Mouse (Mus musculus): ENCODE measurements around the gene Brf1. TPM values are rescaled to one million over a fixed set of nuclear protein-coding genes. Genes with fewer than 3 reads are reported as not detected.

Gene Brf1
- polyA plus RNA-seq, 1 experiment from 2014 or later: 60.9 TPM

GRCm38 (mm10) chr12:112941156-112941775 is 59.2 kb downstream of the Brf1 start:
- WGBS: 44% methylated on average over 10 of the region's 10 CpGs
- Histone ChIP-seq H3K4me1 (peaks cover 52% of the 10 kb centered on the region), H3K27ac (replicated peaks) (peak overlapping the region; percentile 97), H3K27me3 (replicated peaks; ENCODE audit: low read depth, poor library complexity, severe bottlenecking) (peaks cover 17% of the 10 kb centered on the region; the same call in 1 of the 2 replicates), H3K9me3 (no peaks in the 10 kb centered on the region), H3K36me3 (replicated peaks) (no peaks in the 10 kb centered on the region), H3K4me3 (peak overlapping the region; percentile 87)
- DNase-seq (ENCODE audit: low spot score): no peak

- Histone ChIP-seq H3K4me3 (peak overlapping the region; percentile 87; the same call in 1 of the 2 replicates), H3K4me1 (peaks cover 52% of the 10 kb centered on the region), H3K9me3 (no peaks in the 10 kb centered on the region), H3K27ac (replicated peaks) (no peak overlapping the region), H3K27me3 (replicated peaks; ENCODE audit: low read depth, poor library complexity, severe bottlenecking) (peaks cover 17% of the 10 kb centered on the region; the same call in 1 of the 2 replicates), H3K36me3 (replicated peaks) (no peaks in the 10 kb centered on the region)
- WGBS: 84% methylated on average over 9 of the region's 9 CpGs
- no peak for DNase-seq (ENCODE audit: low spot score)
Observed at GRCm38 (mm10) chr12:112940710-112941109, 59.8 kb downstream of the Brf1 start.

GRCm38 (mm10) chr12:112940238-112940637 is 60.3 kb downstream of the Brf1 start:
- Histone ChIP-seq H3K27me3 (replicated peaks; ENCODE audit: low read depth, poor library complexity, severe bottlenecking) (peaks cover 17% of the 10 kb centered on the region; the same call in 1 of the 2 replicates), H3K9me3 (no peaks in the 10 kb centered on the region), H3K4me1 (peaks cover 52% of the 10 kb centered on the region), H3K27ac (replicated peaks) (no peak overlapping the region), H3K36me3 (replicated peaks) (no peaks in the 10 kb centered on the region), H3K4me3 (0 out of 2 replicates have a peak overlapping the region, but pooled peaks have one; percentile 87)
- WGBS: 77% methylated on average over 4 of the region's 4 CpGs
- DNase-seq (ENCODE audit: low spot score): no peak

- peak; percentile 73 for DNase-seq (ENCODE audit: low spot score)
- 56% methylated on average over 10 of the region's 10 CpGs for WGBS
- Histone ChIP-seq H3K9me3 (no peaks in the 10 kb centered on the region), H3K4me1 (peaks cover 52% of the 10 kb centered on the region), H3K4me3 (no peak overlapping the region), H3K36me3 (replicated peaks) (no peaks in the 10 kb centered on the region), H3K27me3 (replicated peaks; ENCODE audit: low read depth, poor library complexity, severe bottlenecking) (peaks cover 17% of the 10 kb centered on the region; the same call in 1 of the 2 replicates), H3K27ac (replicated peaks) (no peak overlapping the region)
Observed at GRCm38 (mm10) chr12:112938873-112939565, 61.5 kb downstream of the Brf1 start.

GRCm38 (mm10) chr12:112938366-112938765 is 62.1 kb downstream of the Brf1 start:
- no peak for DNase-seq (ENCODE audit: low spot score)
- no peak overlapping the region for H3K4me3 ChIP-seq
- H3K27ac ChIP-seq (replicated peaks): peak overlapping the region; percentile 41
- H3K9me3 ChIP-seq: no peaks in the 10 kb centered on the region
- peaks cover 52% of the 10 kb centered on the region for H3K4me1 ChIP-seq
- no peaks in the 10 kb centered on the region for H3K36me3 ChIP-seq (replicated peaks)
- 77% methylated on average over 10 of the region's 10 CpGs for WGBS
- peaks cover 17% of the 10 kb centered on the region; the same call in 1 of the 2 replicates for H3K27me3 ChIP-seq (replicated peaks; ENCODE audit: low read depth, poor library complexity, severe bottlenecking)

GRCm38 (mm10) chr12:112937906-112938305 is 62.6 kb downstream of the Brf1 start:
- WGBS: 39% methylated on average over 9 of the region's 9 CpGs
- H3K27ac ChIP-seq (replicated peaks): peak overlapping the region; percentile 41
- DNase-seq (ENCODE audit: low spot score): no peak
- H3K4me1 ChIP-seq: peaks cover 55% of the 10 kb centered on the region
- no peak overlapping the region for H3K4me3 ChIP-seq
- peaks cover 14% of the 10 kb centered on the region; the same call in 1 of the 2 replicates for H3K27me3 ChIP-seq (replicated peaks; ENCODE audit: low read depth, poor library complexity, severe bottlenecking)
- no peaks in the 10 kb centered on the region for H3K9me3 ChIP-seq
- H3K36me3 ChIP-seq (replicated peaks): no peaks in the 10 kb centered on the region

- 39% methylated on average over 7 of the region's 7 CpGs for WGBS
- no peak for DNase-seq (ENCODE audit: low spot score)
- Histone ChIP-seq H3K4me3 (no peak overlapping the region), H3K27ac (replicated peaks) (no peak overlapping the region), H3K36me3 (replicated peaks) (no peaks in the 10 kb centered on the region), H3K9me3 (no peaks in the 10 kb centered on the region), H3K27me3 (replicated peaks; ENCODE audit: low read depth, poor library complexity, severe bottlenecking) (peaks cover 48% of the 10 kb centered on the region), H3K4me1 (peaks cover 45% of the 10 kb centered on the region)
Observed at GRCm38 (mm10) chr12:112932647-112933046, 67.9 kb downstream of the Brf1 start.

GRCm38 (mm10) chr12:112929562-112930352 is 70.7 kb downstream of the Brf1 start, which contains the start of gene Jag2:
TSS of gene Jag2 (minus strand) at chr12:112929776.
- peak; percentile 79 for DNase-seq (ENCODE audit: low spot score)
- Histone ChIP-seq H3K4me1 (peaks cover 60% of the 10 kb centered on the region), H3K27me3 (replicated peaks; ENCODE audit: low read depth, poor library complexity, severe bottlenecking) (peaks cover 77% of the 10 kb centered on the region), H3K4me3 (peak within 1 kb of the TSS; percentile 63), H3K36me3 (replicated peaks) (no peaks in the 10 kb centered on the region), H3K9me3 (no peaks in the 10 kb centered on the region), H3K27ac (replicated peaks) (peak within 1 kb of the TSS; percentile 80)
- WGBS: 6% methylated on average over 85 of the region's 85 CpGs

GRCm38 (mm10) chr12:112928401-112929241 is 71.9 kb downstream of the Brf1 start:
- Histone ChIP-seq H3K27ac (replicated peaks) (peak overlapping the region; percentile 80), H3K4me3 (peak overlapping the region; percentile 63), H3K27me3 (replicated peaks; ENCODE audit: low read depth, poor library complexity, severe bottlenecking) (peaks cover 83% of the 10 kb centered on the region), H3K4me1 (peaks cover 70% of the 10 kb centered on the region), H3K36me3 (replicated peaks) (no peaks in the 10 kb centered on the region), H3K9me3 (no peaks in the 10 kb centered on the region)
- DNase-seq (ENCODE audit: low spot score): peak; percentile 68
- 1% methylated on average over 124 of the region's 124 CpGs for WGBS

- Histone ChIP-seq H3K9me3 (no peaks in the 10 kb centered on the region), H3K4me3 (peak overlapping the region; percentile 63; the same call in 1 of the 2 replicates), H3K27me3 (replicated peaks; ENCODE audit: low read depth, poor library complexity, severe bottlenecking) (peaks cover 81% of the 10 kb centered on the region), H3K4me1 (peaks cover 75% of the 10 kb centered on the region), H3K27ac (replicated peaks) (no peak overlapping the region), H3K36me3 (replicated peaks) (no peaks in the 10 kb centered on the region)
- DNase-seq (ENCODE audit: low spot score): peak; percentile 40
- 68% methylated on average over 14 of the region's 14 CpGs for WGBS
Observed at GRCm38 (mm10) chr12:112927265-112927664, 73.2 kb downstream of the Brf1 start.

- H3K27ac ChIP-seq (replicated peaks): no peak overlapping the region
- peaks cover 68% of the 10 kb centered on the region for H3K27me3 ChIP-seq (replicated peaks; ENCODE audit: low read depth, poor library complexity, severe bottlenecking)
- no peak for DNase-seq (ENCODE audit: low spot score)
- H3K4me3 ChIP-seq: no peak overlapping the region
- 87% methylated on average over 6 of the region's 6 CpGs for WGBS
- H3K9me3 ChIP-seq: no peaks in the 10 kb centered on the region
- no peaks in the 10 kb centered on the region for H3K36me3 ChIP-seq (replicated peaks)
- H3K4me1 ChIP-seq: peaks cover 78% of the 10 kb centered on the region
Observed at GRCm38 (mm10) chr12:112925950-112926349, 74.6 kb downstream of the Brf1 start.
